Mouse (Mus musculus) heart, embryonic 11.5 days (tissue): ENCODE data around the gene Ackr1. TPM values are rescaled to one million over a fixed set of nuclear protein-coding genes. Genes with fewer than 3 reads are reported as not detected.

Experiments used
- ATAC-seq: fragments of 200-750 bp; cut with Nextera tagmentation; replicated peaks from 2 replicates; pipeline ENCODE4 v1.8.0; 2017; ENCODE audit warnings: moderate library complexity; ENCODE audit not compliant: insufficient number of reproducible peaks, low FRiP score, low TSS enrichment
- H3K27ac ChIP-seq: fragments of 300-500 bp; sonication (generic); 2 replicates; pipeline ENCODE4 v1.5.1; 2014; ENCODE audit warnings: mild to moderate bottlenecking, low read depth, low read length
- H3K27me3 ChIP-seq: fragments of 300-500 bp; sonication (generic); 2 replicates; pipeline ENCODE4 v1.6.1; 2014; ENCODE audit warnings: mild to moderate bottlenecking, low read length, mixed read lengths; ENCODE audit not compliant: control insufficient read depth, insufficient read depth
- H3K36me3 ChIP-seq: fragments of 300-500 bp; sonication (generic); 2 replicates; pipeline ENCODE4 v1.6.1; 2014; ENCODE audit warnings: mild to moderate bottlenecking, low read length, moderate library complexity, mixed read lengths; ENCODE audit not compliant: control insufficient read depth, insufficient read depth
- H3K4me1 ChIP-seq: fragments of 300-500 bp; sonication (generic); 2 replicates; pipeline ENCODE4 v1.6.1; 2014; ENCODE audit warnings: low read length; ENCODE audit not compliant: control insufficient read depth, insufficient read depth
- H3K4me2 ChIP-seq: fragments of 300-500 bp; sonication (generic); 2 replicates; pipeline ENCODE4 v1.6.1; 2014; ENCODE audit warnings: mild to moderate bottlenecking, moderate library complexity
- H3K4me3 ChIP-seq: fragments of 300-500 bp; sonication (generic); 2 replicates; pipeline ENCODE4 v1.5.1; 2014; ENCODE audit warnings: low read depth, low read length
- H3K9ac ChIP-seq: fragments of 300-500 bp; sonication (generic); 2 replicates; pipeline ENCODE4 v1.6.1; 2014; ENCODE audit warnings: mild to moderate bottlenecking, low read depth, low read length, moderate library complexity
- H3K9me3 ChIP-seq: fragments of 300-500 bp; sonication (generic); replicated peaks from 2 replicates; pipeline ENCODE4 v1.6.1; 2016; ENCODE audit warnings: low read length; ENCODE audit not compliant: control insufficient read depth
- WGBS: fragments of 180-500 bp; shearing (Covaris S2); extraction: QIAGEN DNeasy Blood & Tissue Kit; methylation state at CpG from one replicate; pipeline ENCODE4 v1.1.7; 2014; ENCODE audit not compliant: insufficient replicate concordance; 5-methylcytosine and 5-hydroxymethylcytosine counted together
- polyA plus RNA-seq: library from polyadenylated mRNA; unstranded; fragments of >200 nt; fragmentation: Nextera tagmentation; extraction: Ambion mirVana; gene quantifications from 2 replicates; pipeline ENCODE4 v1.2.1, GENCODE M21; 2014

Gene Ackr1
- polyA plus RNA-seq, 1 experiment from 2014 or later, result 5.5 TPM

GRCm38 (mm10) chr1:173355107-173355846, 21.7 kb upstream of the Ackr1 start:
- Histone ChIP-seq H3K9ac (no peak overlapping the region), H3K27ac (no peak overlapping the region), H3K9me3 (no peaks in the 10 kb centered on the region), H3K27me3 (no peaks in the 10 kb centered on the region), H3K4me1 (no peaks in the 10 kb centered on the region; the same call in 1 of the 2 replicates), H3K4me2 (no peak overlapping the region), H3K4me3 (no peak overlapping the region), H3K36me3 (no peaks in the 10 kb centered on the region)
- WGBS, result 66% methylated on average over 7 of the region's 7 CpGs
- peak; percentile 50; the same call in 1 of the 2 replicates for ATAC-seq

- Histone ChIP-seq H3K9me3 (no peaks in the 10 kb centered on the region), H3K9ac (peak within 1 kb of the TSS; percentile 58), H3K27ac (no peak within 1 kb of the TSS), H3K27me3 (no peaks in the 10 kb centered on the region), H3K4me1 (peaks cover 7% of the 10 kb centered on the region), H3K4me3 (peak within 1 kb of the TSS; percentile 39), H3K4me2 (peak within 1 kb of the TSS; percentile 72), H3K36me3 (no peaks in the 10 kb centered on the region)
- peak; percentile 81 for ATAC-seq
- 8% methylated on average over 10 of the region's 10 CpGs for WGBS
Observed at GRCm38 (mm10) chr1:173350372-173350957, 16.9 kb upstream of the Ackr1 start, which contains the start of gene Aim2. TSS of gene Aim2 (plus strand) at chr1:173350879.

GRCm38 (mm10) chr1:173349946-173350345, 16.4 kb upstream of the Ackr1 start:
- Histone ChIP-seq H3K9ac (peak overlapping the region; percentile 58), H3K36me3 (no peaks in the 10 kb centered on the region), H3K4me2 (peak overlapping the region; percentile 72), H3K4me1 (peaks cover 7% of the 10 kb centered on the region), H3K27me3 (no peaks in the 10 kb centered on the region), H3K4me3 (peak overlapping the region; percentile 39), H3K27ac (no peak overlapping the region), H3K9me3 (no peaks in the 10 kb centered on the region)
- ATAC-seq, result peak; percentile 79
- WGBS, result under 1% methylated on average over 6 of the region's 6 CpGs

- H3K27me3 ChIP-seq, result no peaks in the 10 kb centered on the region
- H3K4me1 ChIP-seq, result peaks cover 7% of the 10 kb centered on the region; the same call in 1 of the 2 replicates
- no peaks in the 10 kb centered on the region for H3K36me3 ChIP-seq
- no peak overlapping the region for H3K4me3 ChIP-seq
- ATAC-seq, result no peak
- 51% methylated on average over 5 of the region's 5 CpGs for WGBS
- no peaks in the 10 kb centered on the region for H3K9me3 ChIP-seq
- no peak overlapping the region for H3K27ac ChIP-seq
- no peak overlapping the region for H3K4me2 ChIP-seq
- no peak overlapping the region for H3K9ac ChIP-seq
Observed at GRCm38 (mm10) chr1:173349192-173349591, 15.6 kb upstream of the Ackr1 start.

GRCm38 (mm10) chr1:173348527-173348926, 15.0 kb upstream of the Ackr1 start:
- Histone ChIP-seq H3K4me2 (no peak overlapping the region), H3K36me3 (no peaks in the 10 kb centered on the region), H3K27ac (no peak overlapping the region), H3K27me3 (no peaks in the 10 kb centered on the region), H3K4me1 (peaks cover 7% of the 10 kb centered on the region; the same call in 1 of the 2 replicates), H3K9ac (no peak overlapping the region), H3K4me3 (no peak overlapping the region), H3K9me3 (no peaks in the 10 kb centered on the region)
- no peak for ATAC-seq
- 13% methylated on average over 1 of the region's 1 CpGs for WGBS

GRCm38 (mm10) chr1:173345112-173345511, 11.6 kb upstream of the Ackr1 start:
- Histone ChIP-seq H3K27me3 (no peaks in the 10 kb centered on the region), H3K36me3 (no peaks in the 10 kb centered on the region), H3K9me3 (no peaks in the 10 kb centered on the region), H3K4me2 (no peak overlapping the region), H3K4me1 (peaks cover 7% of the 10 kb centered on the region; the same call in 1 of the 2 replicates), H3K27ac (no peak overlapping the region), H3K9ac (no peak overlapping the region), H3K4me3 (no peak overlapping the region)
- 80% methylated on average over 4 of the region's 4 CpGs for WGBS
- ATAC-seq, result no peak

- Histone ChIP-seq H3K36me3 (no peaks in the 10 kb centered on the region), H3K9me3 (no peaks in the 10 kb centered on the region), H3K27me3 (no peaks in the 10 kb centered on the region), H3K4me3 (no peak overlapping the region), H3K4me2 (no peak overlapping the region), H3K27ac (no peak overlapping the region), H3K4me1 (peaks cover 6% of the 10 kb centered on the region; the same call in 1 of the 2 replicates), H3K9ac (no peak overlapping the region)
- 72% methylated on average over 3 of the region's 3 CpGs for WGBS
- no peak for ATAC-seq
Observed at GRCm38 (mm10) chr1:173343934-173344333, 10.4 kb upstream of the Ackr1 start.

GRCm38 (mm10) chr1:173342425-173342824, 8.9 kb upstream of the Ackr1 start:
- no peaks in the 10 kb centered on the region for H3K27me3 ChIP-seq
- H3K4me3 ChIP-seq, result no peak overlapping the region
- no peaks in the 10 kb centered on the region for H3K36me3 ChIP-seq
- no peak overlapping the region for H3K27ac ChIP-seq
- no peak overlapping the region for H3K4me2 ChIP-seq
- 84% methylated on average over 1 of the region's 1 CpGs for WGBS
- ATAC-seq, result no peak
- H3K9me3 ChIP-seq, result no peaks in the 10 kb centered on the region
- no peak overlapping the region for H3K9ac ChIP-seq
- H3K4me1 ChIP-seq, result no peaks in the 10 kb centered on the region
